Mouse (Mus musculus) mesoderm, embryonic 11.5 days (tissue): Measurements from ENCODE around the gene Mtrf1.
"Not testable (repeated sequence)": the region's sequence is repeated elsewhere in the genome, so short reads cannot be mapped to it uniquely, and the experiment has no call there.

ENCODE experiments used
- DNase-seq: peaks from one replicate; pipeline ENCODE4 v3.0.0-alpha.2; 2012; ENCODE audit warnings: low read depth, low spot score

The Mtrf1 gene

GRCm38 (mm10) chr14:79445055-79445620 is 47.6 kb downstream of the Mtrf1 start:
- DNase-seq, result peak; percentile 25

GRCm38 (mm10) chr14:79451681-79452590 is 54.4 kb downstream of the Mtrf1 start, which contains the start of gene Kbtbd6:
Gene Kbtbd6 (plus strand): TSS chr14:79451835.
- peak; percentile 93 for DNase-seq

DNA sequence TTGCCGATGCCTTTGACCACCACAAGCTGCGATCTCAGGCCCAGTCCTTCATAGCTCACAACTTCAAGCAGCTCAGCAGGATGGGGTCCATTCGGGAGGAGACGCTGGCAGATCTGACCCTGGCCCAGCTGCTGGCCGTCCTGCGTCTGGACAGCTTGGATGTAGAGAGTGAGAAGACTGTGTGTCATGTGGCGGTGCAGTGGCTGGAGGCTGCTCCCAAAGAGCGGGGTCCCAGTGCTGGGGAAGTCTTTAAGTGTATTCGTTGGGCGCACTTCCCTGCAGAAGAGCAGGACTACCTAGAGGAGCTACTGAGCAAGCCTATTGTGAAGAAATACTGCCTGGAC is 55.0 kb downstream of the Mtrf1 start:
- DNase-seq, result not testable (repeated sequence)

DNA sequence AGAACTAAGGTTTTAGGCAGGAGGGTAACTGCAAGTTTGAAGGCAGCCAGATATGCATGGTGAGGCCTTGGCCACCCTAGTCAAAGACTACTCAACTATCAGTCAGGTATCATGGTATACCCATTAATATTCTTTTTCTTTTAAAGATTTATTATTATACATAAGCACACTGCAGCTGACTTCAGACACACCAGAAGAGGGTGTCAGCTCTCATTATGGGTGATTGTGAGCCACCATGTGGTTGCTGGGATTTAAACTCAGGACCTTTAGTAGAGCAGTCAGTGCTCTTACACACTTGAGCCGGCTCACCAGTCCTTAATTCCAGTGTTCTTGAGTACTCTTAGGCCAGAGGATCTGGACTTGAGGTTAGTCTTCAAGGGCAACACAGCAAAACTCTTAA is 62.8 kb downstream of the Mtrf1 start:
- DNase-seq, result no peak

DNA sequence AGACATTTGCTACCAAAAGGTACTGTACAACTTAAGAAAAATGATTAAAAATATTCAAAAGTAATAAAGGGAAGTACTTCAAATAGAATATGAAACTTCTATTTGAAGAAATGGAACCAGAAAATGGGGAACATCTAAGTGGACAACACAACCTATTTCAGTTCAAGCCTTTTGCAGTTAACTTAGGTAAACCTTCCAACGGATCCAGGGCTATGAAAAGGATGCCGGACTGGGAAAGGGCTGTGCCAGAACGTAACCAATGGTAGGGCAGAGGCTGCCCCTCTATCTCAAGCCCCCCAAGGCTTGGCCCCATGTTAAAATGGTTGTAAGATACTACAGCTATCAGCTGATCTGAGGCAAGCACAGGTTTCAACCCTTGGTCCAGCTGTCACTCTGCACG is 63.4 kb downstream of the Mtrf1 start:
- DNase-seq, result no peak

GRCm38 (mm10) chr14:79465623-79466022 is 68.1 kb downstream of the Mtrf1 start:
- no peak for DNase-seq

GRCm38 (mm10) chr14:79467621-79468020 is 70.0 kb downstream of the Mtrf1 start:
- DNase-seq, result peak; percentile 51
